Mouse (Mus musculus) thymus, postnatal 10 days (tissue): ENCODE measurements around the gene Chsy1.
A peak's percentile ranks its signal among the peaks of the same experiment; 100 is the strongest.

Source experiments
- DNase-seq, 2 experiments: peaks; one replicate each; pipeline ENCODE4 v3.0.0; 2021; ENCODE audit warnings: low spot score in 2 of 2

Gene Chsy1

GRCm38 (mm10) chr7:66176929-66177328 is 67.6 kb downstream of the Chsy1 start:
- DNase-seq, result no peak

- DNase-seq, result no peak
Observed at GRCm38 (mm10) chr7:66178101-66178500, 68.8 kb downstream of the Chsy1 start.

GRCm38 (mm10) chr7:66179120-66179581 is 69.8 kb downstream of the Chsy1 start:
- DNase-seq, result no peak

GRCm38 (mm10) chr7:66179711-66180110 is 70.4 kb downstream of the Chsy1 start:
- DNase-seq, result no peak

- peak in 1 of 2 experiments; percentile 12 for DNase-seq
Observed at GRCm38 (mm10) chr7:66180260-66180659, 70.9 kb downstream of the Chsy1 start.

- no peak for DNase-seq
Observed at GRCm38 (mm10) chr7:66180711-66181365, 71.5 kb downstream of the Chsy1 start.

GRCm38 (mm10) chr7:66182075-66182715 is 72.9 kb downstream of the Chsy1 start:
- DNase-seq, result no peak

GRCm38 (mm10) chr7:66183404-66183803 is 74.1 kb downstream of the Chsy1 start:
- DNase-seq, result no peak

- no peak for DNase-seq
Observed at GRCm38 (mm10) chr7:66184026-66184425, 74.7 kb downstream of the Chsy1 start.

GRCm38 (mm10) chr7:66185370-66185769 is 76.1 kb downstream of the Chsy1 start:
- DNase-seq, result no peak

- DNase-seq, result no peak
Observed at GRCm38 (mm10) chr7:66187581-66188231, 78.4 kb downstream of the Chsy1 start.

GRCm38 (mm10) chr7:66190385-66190784 is 81.1 kb downstream of the Chsy1 start:
- peak in 1 of 2 experiments; percentile 19 for DNase-seq

GRCm38 (mm10) chr7:66194511-66194910 is 85.2 kb downstream of the Chsy1 start:
- DNase-seq, result no peak

GRCm38 (mm10) chr7:66195881-66196280 is 86.6 kb downstream of the Chsy1 start:
- DNase-seq, result no peak

GRCm38 (mm10) chr7:66196609-66197445 is 87.5 kb downstream of the Chsy1 start:
- DNase-seq, result no peak

- no peak for DNase-seq
Observed at GRCm38 (mm10) chr7:66198416-66198815, 89.1 kb downstream of the Chsy1 start.

GRCm38 (mm10) chr7:66199391-66199831 is 90.1 kb downstream of the Chsy1 start:
- no peak for DNase-seq

- no peak for DNase-seq
Observed at GRCm38 (mm10) chr7:66200383-66200782, 91.1 kb downstream of the Chsy1 start.

- no peak for DNase-seq
Observed at GRCm38 (mm10) chr7:66200791-66201450, 91.6 kb downstream of the Chsy1 start.

- no peak for DNase-seq
Observed at GRCm38 (mm10) chr7:66201657-66202056, 92.3 kb downstream of the Chsy1 start.

- DNase-seq, result no peak
Observed at GRCm38 (mm10) chr7:66209920-66210319, 100.6 kb downstream of the Chsy1 start.
